Mouse (Mus musculus) G1E (cell line): Measurements from ENCODE around the gene Pkm. TPM values are rescaled to one million over a fixed set of nuclear protein-coding genes. Genes with fewer than 3 reads are reported as not detected.

ENCODE experiments used
- ATAC-seq: 2 replicates; pipeline ENCODE4 v1.8.0; 2016; ENCODE audit warnings: mild to moderate bottlenecking; ENCODE audit not compliant: insufficient number of reproducible peaks, poor library complexity, low FRiP score, severe bottlenecking; ENCODE audit errors: extremely low read depth
- DNase-seq: peaks from one replicate; pipeline ENCODE4 v3.0.0; 2012; ENCODE audit warnings: low spot score
- H3K27me3 ChIP-seq: 2 replicates; pipeline ENCODE4 v1.6.1; 2012; ENCODE audit warnings: mild to moderate bottlenecking, low read length, inconsistent platforms; ENCODE audit not compliant: insufficient read depth
- H3K36me3 ChIP-seq: replicated peaks from 2 replicates; pipeline ENCODE3; 2012; ENCODE audit warnings: mild to moderate bottlenecking, inconsistent platforms
- H3K4me1 ChIP-seq: 2 replicates; pipeline ENCODE4 v1.6.1; 2012; ENCODE audit warnings: low read depth, low read length, inconsistent platforms, mixed read lengths; ENCODE audit not compliant: insufficient read depth
- H3K4me3 ChIP-seq: 2 replicates; pipeline ENCODE4 v1.5.1; 2012; ENCODE audit warnings: low read depth, mild to moderate bottlenecking, inconsistent platforms, low read length, moderate library complexity, mixed read lengths
- H3K9me3 ChIP-seq: replicated peaks from 2 replicates; pipeline ENCODE4 v1.6.1; 2012; ENCODE audit warnings: inconsistent platforms
- CTCF ChIP-seq: IDR thresholded peaks from 2 replicates; pipeline ENCODE4 v1.5.1; 2012; ENCODE audit warnings: low read depth, low read length, inconsistent platforms, mixed read lengths
- GATA1 ChIP-seq: IDR thresholded peaks from 2 replicates; pipeline ENCODE4 v1.6.1; 2012; ENCODE audit warnings: borderline replicate concordance, low read length, inconsistent platforms, mixed read lengths
- GATA2 ChIP-seq: IDR thresholded peaks from 2 replicates; pipeline ENCODE4 v1.6.1; 2012; ENCODE audit warnings: low read depth, low read length, inconsistent platforms, borderline replicate concordance
- POLR2AphosphoS5 ChIP-seq: IDR thresholded peaks from 2 replicates; pipeline ENCODE4 v1.6.1; 2012; ENCODE audit warnings: low read depth, low read length, inconsistent platforms; ENCODE audit not compliant: insufficient replicate concordance
- TAL1 ChIP-seq: conservative IDR thresholded peaks from 2 replicates; pipeline ENCODE4 v1.6.1; 2012; ENCODE audit warnings: low read depth, low read length, inconsistent platforms, mixed read lengths
- polyA plus RNA-seq: library from polyadenylated mRNA; stranded (reverse); fragments of >175 nt; gene quantifications from 2 replicates; pipeline ENCODE4 v1.2.3, GENCODE M21; 2012
- total RNA-seq, 2 experiments: library from RNA; stranded (forward) in 1 of 2; stranded (reverse) in 1 of 2; fragments of 200-1000 nt in 1 of 2; fragments of >200 nt in 1 of 2; fragmentation: Nextera tagmentation in 1 of 2; gene quantifications; 2 replicates each; pipeline ENCODE4 v1.2.3; 2014 to 2017

Gene Pkm
- total and polyA plus RNA-seq, 3 experiments, result 515 to 2,381 (median 2,295) TPM

DNA sequence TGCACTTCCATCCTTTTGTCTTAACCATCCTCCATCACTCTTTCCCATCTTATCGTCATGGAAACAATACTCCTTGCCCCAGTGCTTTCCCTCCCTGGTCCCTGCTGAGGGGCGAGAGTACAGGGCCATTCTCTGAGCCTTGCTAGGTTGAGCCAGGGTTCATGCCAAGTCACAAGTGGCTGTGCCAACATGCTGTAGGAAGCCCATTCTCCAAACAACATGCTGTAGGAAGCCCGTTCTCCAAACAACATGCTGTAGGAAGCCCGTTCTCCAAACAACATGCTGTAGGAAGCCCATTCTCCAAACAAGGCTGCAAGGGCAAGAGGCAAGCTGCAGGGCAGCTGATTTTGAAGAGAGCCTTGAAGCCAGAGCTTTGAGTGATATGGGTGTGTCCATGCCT lies 62.1 kb downstream of the Pkm start:
- peaks cover 3% of the 10 kb centered on the region; the same call in 1 of the 2 replicates for H3K4me1 ChIP-seq
- no peak for ATAC-seq
- H3K9me3 ChIP-seq, result no peaks in the 10 kb centered on the region
- TF ChIP-seq GATA2 (no peak), POLR2AphosphoS5 (no peak), GATA1 (no peak), TAL1 (no peak), CTCF (no peak)
- peaks cover 39% of the 10 kb centered on the region for H3K27me3 ChIP-seq
- no peaks in the 10 kb centered on the region for H3K36me3 ChIP-seq
- DNase-seq, result no peak
- H3K4me3 ChIP-seq, result no peak overlapping the region

GRCm38 (mm10) chr9:59721144-59721543 lies 65.0 kb downstream of the Pkm start:
- Histone ChIP-seq H3K27me3 (peaks cover 29% of the 10 kb centered on the region), H3K4me3 (no peak overlapping the region), H3K9me3 (no peaks in the 10 kb centered on the region), H3K4me1 (peaks cover 10% of the 10 kb centered on the region; the same call in 1 of the 2 replicates), H3K36me3 (no peaks in the 10 kb centered on the region)
- ATAC-seq, result no peak
- no peak for TF ChIP-seq POLR2AphosphoS5
- no peak for TF ChIP-seq CTCF
- no peak for TF ChIP-seq TAL1
- TF ChIP-seq GATA2, result no peak
- TF ChIP-seq GATA1, result no peak
- DNase-seq, result no peak

DNA sequence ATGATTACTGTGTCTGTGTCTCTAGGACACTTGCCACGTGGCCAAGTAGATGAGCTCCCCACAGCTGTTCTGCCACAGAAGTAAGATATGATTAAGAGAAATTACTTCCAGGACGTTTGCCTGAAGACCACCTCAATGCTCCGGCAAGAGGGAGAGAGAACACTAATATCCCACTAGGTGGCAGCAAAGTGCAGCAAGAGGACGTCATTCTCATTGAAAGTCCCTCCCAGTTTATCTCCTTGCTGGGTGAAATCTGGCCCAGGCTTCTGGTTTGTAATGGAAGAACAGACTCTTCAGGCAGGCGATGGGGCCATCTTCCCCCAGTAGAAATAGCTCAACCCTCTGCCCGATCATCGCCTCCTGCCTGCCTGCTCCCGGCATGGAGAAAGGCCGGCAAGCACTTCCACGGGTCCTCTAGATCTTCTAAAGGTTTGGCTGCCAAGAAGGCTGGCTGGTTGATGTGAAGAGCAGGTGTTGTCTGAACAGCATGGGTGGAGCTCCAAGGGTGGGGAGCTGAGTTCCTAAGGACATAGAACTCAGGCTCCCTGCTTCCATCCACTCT lies 67.0 kb downstream of the Pkm start:
- no peaks in the 10 kb centered on the region for H3K36me3 ChIP-seq
- TF ChIP-seq GATA1 (no peak), CTCF (peak; percentile 73)
- H3K4me1 ChIP-seq, result peaks cover 15% of the 10 kb centered on the region; the same call in 1 of the 2 replicates
- no peaks in the 10 kb centered on the region for H3K9me3 ChIP-seq
- H3K4me3 ChIP-seq, result no peak overlapping the region
- ATAC-seq (no peak), DNase-seq (peak; percentile 41)
- peaks cover 34% of the 10 kb centered on the region for H3K27me3 ChIP-seq

DNA sequence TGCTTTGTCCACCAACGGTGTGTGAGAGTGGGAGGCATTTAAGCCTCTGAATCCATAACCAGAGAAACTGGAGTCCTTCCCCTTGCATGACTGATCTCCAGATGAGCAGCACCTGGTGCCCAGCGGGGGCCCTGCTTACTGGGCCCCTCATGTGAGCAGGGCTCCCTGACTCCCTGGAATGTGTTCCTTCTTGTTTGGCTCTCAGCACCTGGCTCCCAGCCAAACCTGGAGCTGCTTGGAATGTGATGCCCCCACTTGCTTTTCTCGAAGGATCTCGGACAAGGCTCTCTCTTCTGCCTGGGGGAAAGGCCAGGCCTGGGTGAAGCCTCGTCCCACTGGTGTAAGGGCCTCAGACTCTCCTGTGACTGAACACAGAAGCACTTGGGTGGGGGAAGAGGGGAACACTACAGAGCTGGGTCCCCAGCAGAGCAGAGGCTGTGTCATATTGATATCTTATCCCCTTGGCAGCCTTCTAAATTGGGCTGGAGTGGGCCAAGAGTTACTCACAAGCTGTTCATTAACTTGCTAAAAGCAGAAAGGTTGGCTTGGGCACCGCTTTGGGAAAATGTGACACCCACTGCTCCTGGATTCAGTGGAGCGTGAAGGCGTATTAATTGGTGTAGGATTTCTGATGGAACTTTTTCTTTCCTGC lies 67.7 kb downstream of the Pkm start:
- ATAC-seq (no peak), DNase-seq (no peak)
- peaks cover 34% of the 10 kb centered on the region for H3K27me3 ChIP-seq
- no peak overlapping the region for H3K4me3 ChIP-seq
- H3K36me3 ChIP-seq, result no peaks in the 10 kb centered on the region
- no peak for TF ChIP-seq TAL1
- H3K9me3 ChIP-seq, result no peaks in the 10 kb centered on the region
- peaks cover 15% of the 10 kb centered on the region; the same call in 1 of the 2 replicates for H3K4me1 ChIP-seq

GRCm38 (mm10) chr9:59725515-59725914 lies 69.3 kb downstream of the Pkm start:
- H3K9me3 ChIP-seq, result no peaks in the 10 kb centered on the region
- H3K36me3 ChIP-seq, result no peaks in the 10 kb centered on the region
- H3K27me3 ChIP-seq, result peaks cover 29% of the 10 kb centered on the region
- ATAC-seq (no peak), DNase-seq (no peak)
- no peak overlapping the region for H3K4me3 ChIP-seq
- peaks cover 15% of the 10 kb centered on the region; the same call in 1 of the 2 replicates for H3K4me1 ChIP-seq
- no peak for TF ChIP-seq GATA2
- TF ChIP-seq CTCF, result no peak
- no peak for TF ChIP-seq POLR2AphosphoS5
- no peak for TF ChIP-seq TAL1
- TF ChIP-seq GATA1, result no peak

DNA sequence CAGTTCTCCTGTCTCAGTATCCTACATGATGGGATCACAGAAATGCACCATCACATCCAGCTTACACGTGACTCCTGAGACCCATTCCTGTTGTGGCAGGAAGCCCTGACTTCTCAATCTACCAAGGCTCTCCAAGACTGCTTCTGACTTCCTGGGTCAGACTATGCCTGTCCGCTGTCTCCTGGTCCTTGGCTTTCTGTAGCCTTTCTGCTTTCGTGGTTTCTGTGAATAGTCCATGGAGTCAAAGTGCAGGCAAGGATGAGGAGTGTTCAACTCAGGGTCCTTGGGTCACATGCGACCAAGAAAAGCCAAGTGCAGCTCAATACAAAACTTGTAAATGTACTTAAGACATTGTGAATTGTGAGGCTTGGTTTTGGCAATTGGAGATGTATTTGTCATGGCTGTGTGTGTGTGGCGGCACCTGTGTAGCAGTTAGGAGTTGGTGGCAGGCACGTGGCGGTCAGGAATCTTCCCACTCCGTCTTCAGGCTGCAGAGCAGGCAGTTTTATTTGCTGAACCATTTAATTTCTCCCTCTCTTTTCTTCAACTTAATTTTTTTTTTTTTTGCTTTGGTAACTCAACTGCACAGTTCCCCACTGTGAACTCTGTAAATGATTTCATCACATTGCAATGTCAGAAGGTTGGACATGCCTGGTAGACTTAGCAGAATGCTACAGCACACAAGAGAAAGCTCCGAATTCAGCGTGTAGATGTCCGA lies 71.6 kb downstream of the Pkm start:
- no peak for ATAC-seq
- H3K9me3 ChIP-seq, result no peaks in the 10 kb centered on the region
- no peaks in the 10 kb centered on the region for H3K36me3 ChIP-seq
- DNase-seq, result no peak
- peaks cover 16% of the 10 kb centered on the region for H3K27me3 ChIP-seq
- H3K4me1 ChIP-seq, result peaks cover 15% of the 10 kb centered on the region; the same call in 1 of the 2 replicates
- no peak overlapping the region for H3K4me3 ChIP-seq
- no peak for TF ChIP-seq CTCF

Other genes starting within 250 kb of the Pkm start
- 207 and 218 TPM in 2 replicates for gene Arih1, start 169.8 kb upstream of the Pkm start, total RNA-seq (2014; fragmentation: Nextera tagmentation)
- 66.8 and 89.3 TPM in 2 replicates for gene Arih1, start 169.8 kb upstream of the Pkm start, total RNA-seq (2017)
- gene Arih1, start 169.8 kb upstream of the Pkm start, polyA plus RNA-seq, result 47.5 and 69.3 TPM in 2 replicates
- not detected in 2 replicates for gene Hexa, start 116.8 kb upstream of the Pkm start, total RNA-seq (2014; fragmentation: Nextera tagmentation)
- 0.41 and 0.55 TPM in 2 replicates for gene Hexa, start 116.8 kb upstream of the Pkm start, total RNA-seq (2017)
- gene Hexa, start 116.8 kb upstream of the Pkm start, polyA plus RNA-seq, result 0.04 and 0.06 TPM in 2 replicates
- gene Tmem202, start 116.5 kb upstream of the Pkm start, total RNA-seq (2014; fragmentation: Nextera tagmentation), result not detected in 2 replicates
- not detected in 2 replicates for gene Tmem202, start 116.5 kb upstream of the Pkm start, total RNA-seq (2017)
- gene Tmem202, start 116.5 kb upstream of the Pkm start, polyA plus RNA-seq, result not detected in 2 replicates
- not detected in 2 replicates for gene Celf6, start 78.5 kb upstream of the Pkm start, total RNA-seq (2014; fragmentation: Nextera tagmentation)
- not detected in 2 replicates for gene Celf6, start 78.5 kb upstream of the Pkm start, total RNA-seq (2017)
- not detected in 2 replicates for gene Celf6, start 78.5 kb upstream of the Pkm start, polyA plus RNA-seq
- gene Parp6, start 39.1 kb upstream of the Pkm start, total RNA-seq (2014; fragmentation: Nextera tagmentation), result 70.7 and 72.5 TPM in 2 replicates
- gene Parp6, start 39.1 kb upstream of the Pkm start, total RNA-seq (2017), result 25.2 and 25.7 TPM in 2 replicates
- 7.0 and 8.8 TPM in 2 replicates for gene Parp6, start 39.1 kb upstream of the Pkm start, polyA plus RNA-seq
- gene Gramd2, start 23.8 kb downstream of the Pkm start, total RNA-seq (2014; fragmentation: Nextera tagmentation), result not detected in 2 replicates
- not detected in 2 replicates for gene Gramd2, start 23.8 kb downstream of the Pkm start, total RNA-seq (2017)
- not detected in 2 replicates for gene Gramd2, start 23.8 kb downstream of the Pkm start, polyA plus RNA-seq
- gene Senp8, start 94.3 kb downstream of the Pkm start, total RNA-seq (2014; fragmentation: Nextera tagmentation), result 23.1 and 27.1 TPM in 2 replicates
- 14.5 and 15.0 TPM in 2 replicates for gene Senp8, start 94.3 kb downstream of the Pkm start, total RNA-seq (2017)
- 0.33 and 0.43 TPM in 2 replicates for gene Senp8, start 94.3 kb downstream of the Pkm start, polyA plus RNA-seq
- gene Myo9a, start 94.5 kb downstream of the Pkm start, total RNA-seq (2014; fragmentation: Nextera tagmentation), result 32.2 and 35.7 TPM in 2 replicates
- 25.7 and 27.4 TPM in 2 replicates for gene Myo9a, start 94.5 kb downstream of the Pkm start, total RNA-seq (2017)
- 0.67 and 0.82 TPM in 2 replicates for gene Myo9a, start 94.5 kb downstream of the Pkm start, polyA plus RNA-seq